Mouse (Mus musculus): Measurements from ENCODE around the gene H2-Ab1. TPM values are rescaled to one million over a fixed set of nuclear protein-coding genes. Genes with fewer than 3 reads are reported as not detected.
A peak's percentile ranks its signal among the peaks of the same experiment; 100 is the strongest.

Gene H2-Ab1
- polyA plus RNA-seq, 2 experiments = 5.6 to 7.6 TPM

DNA sequence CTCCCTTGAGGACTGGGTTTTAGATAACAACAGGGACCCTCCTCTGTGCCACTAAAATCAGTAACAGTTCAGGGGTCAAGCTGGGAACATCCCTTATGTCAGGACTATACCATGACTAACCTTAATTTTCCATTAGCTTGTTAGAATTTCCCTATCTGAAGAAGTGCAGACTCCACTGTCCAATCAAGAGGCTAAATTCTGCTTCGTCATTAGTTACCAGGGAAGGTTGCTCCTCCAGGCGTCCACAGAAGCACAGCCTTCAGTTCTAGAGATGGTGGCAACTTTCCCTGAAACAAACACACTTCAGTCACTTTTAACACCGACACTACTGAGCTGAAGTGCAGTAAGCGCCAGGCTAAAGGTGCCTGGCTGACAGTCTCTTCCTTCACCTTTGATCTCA, 47.3 kb downstream of the H2-Ab1 start:
- peak; percentile 73 for DNase-seq (ENCODE audit: low spot score)
- no peak overlapping the region for H3K4me2 ChIP-seq (replicated peaks; ENCODE audit: low read depth, low read length, severe bottlenecking)
- no peaks in the 10 kb centered on the region for H3K36me3 ChIP-seq (ENCODE audit: control insufficient read depth, insufficient read depth, low read length)
- H3K27ac ChIP-seq (replicated peaks; ENCODE audit: low read depth, low read length) = no peak overlapping the region
- ATAC-seq (ENCODE audit: low FRiP score, low read depth) = peak; percentile 73
- no peak overlapping the region for H3K9ac ChIP-seq (ENCODE audit: low read depth, low read length, severe bottlenecking)
- H3K4me3 ChIP-seq (replicated peaks; ENCODE audit: low read length) = no peak overlapping the region
- 6% methylated on average over 4 of the region's 4 CpGs for WGBS
- no peaks in the 10 kb centered on the region for H3K27me3 ChIP-seq (ENCODE audit: control insufficient read depth, insufficient read depth, low read length)
- H3K9me3 ChIP-seq (ENCODE audit: control insufficient read depth, low read length) = no peaks in the 10 kb centered on the region
- H3K4me1 ChIP-seq (ENCODE audit: control insufficient read depth, insufficient read depth, low read length) = no peaks in the 10 kb centered on the region
- TF ChIP-seq POLR2A (IDR thresholded peaks at IDR 0.05; ENCODE audit: borderline replicate concordance, extremely low read depth, insufficient read depth, insufficient read length) = no peak

DNA sequence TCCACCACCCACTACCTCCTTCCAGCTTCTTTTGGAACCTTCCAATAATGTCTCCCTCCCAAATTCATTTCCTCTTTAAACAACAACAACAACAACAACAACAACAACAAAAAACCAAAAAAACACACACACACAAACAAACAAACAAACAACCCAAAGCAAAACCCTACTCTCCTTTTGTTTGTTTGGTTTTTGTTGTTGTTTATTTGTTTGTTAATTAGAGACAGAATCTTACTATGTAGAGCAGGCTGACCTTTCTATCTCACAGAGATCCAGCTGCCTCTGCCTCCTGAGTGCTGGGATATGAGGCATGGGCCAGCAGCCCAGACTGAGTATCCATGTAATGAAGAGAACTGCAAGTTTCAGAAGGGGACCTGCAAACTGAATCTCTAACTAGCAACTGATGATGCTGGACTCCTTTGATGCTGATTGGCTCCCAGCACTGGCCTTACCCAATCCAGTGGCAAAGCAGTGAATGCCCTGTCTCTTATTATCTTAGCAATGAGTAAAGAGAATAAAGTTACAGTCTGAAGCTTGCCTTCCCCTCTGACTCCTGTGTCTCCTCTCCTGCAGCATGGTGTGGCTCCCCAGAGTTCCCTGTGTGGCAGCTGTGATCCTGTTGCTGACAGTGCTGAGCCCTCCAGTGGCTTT, 48.0 kb downstream of the H2-Ab1 start, which contains the start of gene H2-Eb1:
Gene H2-Eb1 (plus strand): TSS at position 488 of the 651 bp plus-strand sequence.
- no peak within 1 kb of the TSS for H3K27ac ChIP-seq (replicated peaks; ENCODE audit: low read depth, low read length)
- H3K9me3 ChIP-seq (ENCODE audit: control insufficient read depth, low read length) = no peaks in the 10 kb centered on the region
- peak; percentile 91 for DNase-seq (ENCODE audit: low spot score)
- no peaks in the 10 kb centered on the region for H3K27me3 ChIP-seq (ENCODE audit: control insufficient read depth, insufficient read depth, low read length)
- peak; percentile 84 for ATAC-seq (ENCODE audit: low FRiP score, low read depth)
- no peaks in the 10 kb centered on the region for H3K36me3 ChIP-seq (ENCODE audit: control insufficient read depth, insufficient read depth, low read length)
- no peaks in the 10 kb centered on the region for H3K4me1 ChIP-seq (ENCODE audit: control insufficient read depth, insufficient read depth, low read length)
- TF ChIP-seq POLR2A (IDR thresholded peaks at IDR 0.05; ENCODE audit: borderline replicate concordance, extremely low read depth, insufficient read depth, insufficient read length) = no peak
- H3K9ac ChIP-seq (ENCODE audit: low read depth, low read length, severe bottlenecking) = no peak within 1 kb of the TSS
- H3K4me3 ChIP-seq (replicated peaks; ENCODE audit: low read length) = no peak within 1 kb of the TSS
- H3K4me2 ChIP-seq (replicated peaks; ENCODE audit: low read depth, low read length, severe bottlenecking) = no peak within 1 kb of the TSS

DNA sequence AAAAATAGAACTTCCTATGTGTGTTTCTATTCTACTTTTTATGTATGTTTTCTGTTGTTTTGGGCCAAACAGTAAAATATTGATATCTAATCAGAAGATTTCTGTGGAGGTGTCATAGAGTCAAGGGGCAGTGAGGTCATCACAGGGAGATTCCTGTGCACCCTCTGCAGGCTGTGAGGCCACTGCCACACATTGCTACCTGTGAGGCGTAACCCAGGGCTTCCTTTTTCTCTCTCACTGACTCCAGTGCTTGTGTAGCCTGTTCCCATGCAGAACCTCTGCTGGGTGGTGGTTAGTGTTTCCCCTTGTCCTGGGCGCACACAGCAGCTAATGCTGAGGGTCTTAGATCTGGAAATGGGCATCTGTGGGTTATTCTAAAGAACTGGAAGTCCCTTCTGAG, 48.9 kb downstream of the H2-Ab1 start:
- Histone ChIP-seq H3K9ac (ENCODE audit: low read depth, low read length, severe bottlenecking) (no peak overlapping the region), H3K4me2 (replicated peaks; ENCODE audit: low read depth, low read length, severe bottlenecking) (no peak overlapping the region), H3K36me3 (ENCODE audit: control insufficient read depth, insufficient read depth, low read length) (no peaks in the 10 kb centered on the region), H3K27ac (replicated peaks; ENCODE audit: low read depth, low read length) (no peak overlapping the region), H3K4me3 (replicated peaks; ENCODE audit: low read length) (no peak overlapping the region), H3K9me3 (ENCODE audit: control insufficient read depth, low read length) (no peaks in the 10 kb centered on the region), H3K27me3 (ENCODE audit: control insufficient read depth, insufficient read depth, low read length) (no peaks in the 10 kb centered on the region), H3K4me1 (ENCODE audit: control insufficient read depth, insufficient read depth, low read length) (no peaks in the 10 kb centered on the region)
- WGBS = 87% methylated on average over 2 of the region's 2 CpGs
- TF ChIP-seq POLR2A (IDR thresholded peaks at IDR 0.05; ENCODE audit: borderline replicate concordance, extremely low read depth, insufficient read depth, insufficient read length) = no peak
- ATAC-seq (ENCODE audit: low FRiP score, low read depth) (no peak), DNase-seq (ENCODE audit: low spot score) (no peak)

DNA sequence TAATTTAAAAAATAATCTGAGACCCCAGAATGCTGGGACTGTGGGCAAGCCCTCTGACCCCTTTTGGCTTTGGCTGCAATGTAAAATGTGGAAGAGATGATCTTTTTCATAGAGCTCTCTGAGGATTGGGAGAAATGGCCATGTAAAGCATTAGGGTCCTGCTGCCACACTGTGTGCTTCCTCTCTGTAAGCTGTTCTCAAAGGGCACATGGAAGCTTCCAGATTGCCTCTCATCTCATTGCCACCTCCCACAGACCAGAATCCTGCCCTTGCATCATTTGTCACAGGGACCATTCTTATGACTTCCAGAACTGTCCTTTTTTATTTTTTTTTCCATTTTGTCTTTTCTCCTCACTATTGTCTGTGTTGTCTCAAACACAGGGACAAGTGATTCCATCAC, 49.7 kb downstream of the H2-Ab1 start:
- no peaks in the 10 kb centered on the region for H3K9me3 ChIP-seq (ENCODE audit: control insufficient read depth, low read length)
- no peak overlapping the region for H3K27ac ChIP-seq (replicated peaks; ENCODE audit: low read depth, low read length)
- H3K27me3 ChIP-seq (ENCODE audit: control insufficient read depth, insufficient read depth, low read length) = no peaks in the 10 kb centered on the region
- H3K4me3 ChIP-seq (replicated peaks; ENCODE audit: low read length) = no peak overlapping the region
- no peak for DNase-seq (ENCODE audit: low spot score)
- H3K4me1 ChIP-seq (ENCODE audit: control insufficient read depth, insufficient read depth, low read length) = no peaks in the 10 kb centered on the region
- ATAC-seq (ENCODE audit: low FRiP score, low read depth) = no peak
- H3K9ac ChIP-seq (ENCODE audit: low read depth, low read length, severe bottlenecking) = no peak overlapping the region
- H3K4me2 ChIP-seq (replicated peaks; ENCODE audit: low read depth, low read length, severe bottlenecking) = no peak overlapping the region
- no peak for TF ChIP-seq POLR2A (IDR thresholded peaks at IDR 0.05; ENCODE audit: borderline replicate concordance, extremely low read depth, insufficient read depth, insufficient read length)
- H3K36me3 ChIP-seq (ENCODE audit: control insufficient read depth, insufficient read depth, low read length) = no peaks in the 10 kb centered on the region

DNA sequence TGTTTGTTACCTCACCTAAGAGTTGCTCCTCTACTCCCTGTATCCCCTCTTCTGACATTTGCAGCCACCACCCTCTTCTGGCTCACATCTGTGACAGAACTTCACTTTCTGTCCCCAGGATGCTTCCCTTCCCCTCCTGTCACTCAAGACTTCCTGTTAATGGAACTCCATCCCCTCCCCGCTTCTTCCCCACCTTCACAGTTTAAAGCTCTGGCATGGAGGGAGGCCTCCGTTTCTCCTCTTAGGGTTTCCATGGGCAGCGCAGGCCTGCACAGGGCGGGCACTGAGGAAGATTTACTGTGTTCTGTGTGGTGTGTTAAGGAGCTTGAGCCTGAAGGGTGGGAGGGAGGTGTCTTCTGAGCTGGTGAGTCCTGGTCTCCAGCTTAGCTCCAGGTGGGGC, 50.7 kb downstream of the H2-Ab1 start:
- ATAC-seq (ENCODE audit: low FRiP score, low read depth) = no peak
- no peak overlapping the region for H3K4me2 ChIP-seq (replicated peaks; ENCODE audit: low read depth, low read length, severe bottlenecking)
- no peak overlapping the region for H3K9ac ChIP-seq (ENCODE audit: low read depth, low read length, severe bottlenecking)
- H3K4me3 ChIP-seq (replicated peaks; ENCODE audit: low read length) = no peak overlapping the region
- DNase-seq (ENCODE audit: low spot score) = no peak
- 71% methylated on average over 4 of the region's 4 CpGs for WGBS
- no peak for TF ChIP-seq POLR2A (IDR thresholded peaks at IDR 0.05; ENCODE audit: borderline replicate concordance, extremely low read depth, insufficient read depth, insufficient read length)
- no peaks in the 10 kb centered on the region for H3K27me3 ChIP-seq (ENCODE audit: control insufficient read depth, insufficient read depth, low read length)
- no peaks in the 10 kb centered on the region for H3K9me3 ChIP-seq (ENCODE audit: control insufficient read depth, low read length)
- no peaks in the 10 kb centered on the region for H3K4me1 ChIP-seq (ENCODE audit: control insufficient read depth, insufficient read depth, low read length)
- H3K27ac ChIP-seq (replicated peaks; ENCODE audit: low read depth, low read length) = no peak overlapping the region
- no peaks in the 10 kb centered on the region for H3K36me3 ChIP-seq (ENCODE audit: control insufficient read depth, insufficient read depth, low read length)
